Mouse (Mus musculus): ENCODE data around the gene Col27a1. TPM values are rescaled to one million over a fixed set of nuclear protein-coding genes. Genes with fewer than 3 reads are reported as not detected.
A peak's percentile ranks its signal among the peaks of the same experiment; 100 is the strongest.

Col27a1 gene
- polyA plus RNA-seq, 1 experiment from 2014 or later, result 1.5 TPM

DNA sequence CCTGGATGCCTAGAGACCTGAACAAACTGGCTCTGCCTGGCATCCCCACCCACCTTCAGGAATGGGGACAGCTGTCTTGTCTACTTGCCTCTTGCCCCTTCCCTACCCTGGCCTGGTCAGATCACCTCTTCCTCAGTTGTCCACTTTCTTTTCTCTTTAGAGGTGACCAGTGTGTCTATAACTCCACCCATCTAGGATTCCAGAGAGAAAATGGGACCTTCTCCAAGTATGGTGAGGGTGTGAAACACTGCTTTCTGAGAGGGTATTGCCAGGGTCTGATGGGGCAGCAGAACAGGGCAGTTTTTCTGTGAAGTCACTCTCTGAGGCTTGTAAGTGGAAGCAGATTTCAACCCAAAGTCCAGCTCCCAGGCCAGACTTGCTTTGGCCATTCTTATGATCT is 131.5 kb downstream of the Col27a1 start:
- ATAC-seq (ENCODE audit: low read depth), result no peak

DNA sequence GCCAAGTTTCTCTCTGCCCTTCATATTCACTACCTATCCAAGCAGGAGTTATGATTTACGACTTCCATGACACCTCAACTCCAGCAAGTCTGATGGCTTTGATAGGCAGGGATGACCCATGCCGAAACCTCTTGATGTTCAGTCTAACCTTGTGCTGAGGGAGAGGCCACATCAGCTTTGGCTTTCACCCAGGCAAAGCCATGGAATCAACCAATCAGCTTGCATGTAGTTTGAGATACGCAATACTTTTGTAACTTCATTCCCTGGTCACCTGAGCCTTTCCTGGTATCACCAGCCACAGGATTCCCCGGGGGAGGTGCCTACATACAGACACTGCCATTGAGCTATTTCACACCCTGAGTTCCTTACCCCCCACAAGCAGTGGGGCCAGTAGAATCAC is 132.9 kb downstream of the Col27a1 start:
- no peak overlapping the region for H3K9ac ChIP-seq
- H3K4me2 ChIP-seq, result no peak overlapping the region
- no peak for DNase-seq
- H3K4me3 ChIP-seq (replicated peaks), result no peak overlapping the region
- no peaks in the 10 kb centered on the region for H3K36me3 ChIP-seq
- no peak for ATAC-seq (ENCODE audit: low read depth)
- H3K27ac ChIP-seq, result no peak overlapping the region
- no peaks in the 10 kb centered on the region for H3K27me3 ChIP-seq
- 70% methylated on average over 4 of the region's 4 CpGs for WGBS (ENCODE audit: insufficient replicate concordance)
- H3K4me1 ChIP-seq (replicated peaks), result no peaks in the 10 kb centered on the region
- no peaks in the 10 kb centered on the region for H3K9me3 ChIP-seq (replicated peaks)

More for the DNA sequence above, 131.5 kb downstream of the Col27a1 start:
- no peak overlapping the region for H3K27ac ChIP-seq
- no peak overlapping the region for H3K4me2 ChIP-seq
- H3K4me1 ChIP-seq (replicated peaks), result no peaks in the 10 kb centered on the region
- no peaks in the 10 kb centered on the region for H3K9me3 ChIP-seq (replicated peaks)
- no peak overlapping the region for H3K9ac ChIP-seq
- H3K36me3 ChIP-seq, result no peaks in the 10 kb centered on the region
- no peaks in the 10 kb centered on the region for H3K27me3 ChIP-seq
- no peak for DNase-seq
- H3K4me3 ChIP-seq (replicated peaks), result no peak overlapping the region

DNA sequence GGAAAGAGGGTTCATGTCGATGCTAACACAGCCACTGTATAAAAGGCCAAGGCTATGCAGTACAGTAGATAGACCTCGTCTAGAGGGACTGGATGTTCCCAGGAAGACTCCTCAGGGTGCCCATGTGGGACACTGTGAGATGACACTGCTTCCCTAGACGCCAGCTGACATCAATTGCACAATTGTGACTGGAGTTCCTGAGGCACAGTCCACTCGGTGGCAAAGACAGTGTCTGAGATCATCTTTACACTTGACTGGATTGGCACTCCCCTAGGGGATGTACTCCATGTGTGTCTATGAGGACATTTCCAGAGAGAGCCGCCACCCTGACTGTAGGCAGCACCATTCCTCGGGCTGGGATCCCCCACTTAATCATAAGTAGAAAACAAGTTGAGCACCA is 134.7 kb downstream of the Col27a1 start:
- no peaks in the 10 kb centered on the region for H3K4me1 ChIP-seq (replicated peaks)
- no peak overlapping the region for H3K9ac ChIP-seq
- no peak overlapping the region for H3K4me3 ChIP-seq (replicated peaks)
- ATAC-seq (ENCODE audit: low read depth) (no peak), DNase-seq (no peak)
- no peaks in the 10 kb centered on the region for H3K36me3 ChIP-seq
- no peaks in the 10 kb centered on the region for H3K27me3 ChIP-seq
- H3K4me2 ChIP-seq, result no peak overlapping the region
- 49% methylated on average over 6 of the region's 6 CpGs for WGBS (ENCODE audit: insufficient replicate concordance)
- no peak overlapping the region for H3K27ac ChIP-seq
- no peaks in the 10 kb centered on the region for H3K9me3 ChIP-seq (replicated peaks)

DNA sequence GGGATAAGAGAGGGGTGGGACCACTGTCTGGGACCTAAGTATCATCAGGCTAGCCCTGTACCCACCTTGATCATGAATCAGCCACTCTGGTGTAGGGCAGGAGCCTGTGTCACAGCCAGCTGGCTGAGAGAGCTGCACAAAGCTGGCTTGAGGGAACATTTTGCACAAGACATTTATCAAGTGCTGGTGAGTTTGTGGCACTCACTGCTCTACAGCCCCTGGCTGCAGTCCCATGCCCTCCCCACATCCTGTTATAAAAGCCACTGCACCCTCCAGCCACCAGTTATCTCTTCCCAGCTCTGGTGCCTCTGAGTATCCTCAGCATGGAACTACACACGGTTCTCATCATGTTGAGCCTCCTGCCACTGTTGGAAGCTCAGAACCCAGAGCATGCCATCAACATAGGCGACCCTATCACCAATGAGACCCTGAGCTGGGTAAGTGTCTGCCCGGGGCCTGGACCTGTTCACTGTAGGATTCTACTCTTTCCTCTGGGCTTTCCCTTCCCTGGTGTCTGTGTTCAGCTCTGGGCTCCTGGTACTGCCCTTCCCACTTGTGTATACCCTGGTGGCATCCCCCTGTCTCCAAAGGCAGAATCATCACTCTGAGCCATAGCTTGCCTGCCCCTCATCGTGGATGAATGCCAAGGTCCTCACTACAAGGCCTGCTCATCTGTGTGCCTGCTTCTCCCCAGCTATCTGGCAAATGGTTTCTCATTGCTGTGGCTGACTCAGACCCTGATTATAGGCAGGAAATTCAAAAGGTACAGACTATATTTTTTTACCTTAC is 142.3 kb downstream of the Col27a1 start, which contains the start of gene Orm3:
Orm3 (plus strand) TSS at position 286 of the 789 bp plus-strand sequence.
- peaks cover 6% of the 10 kb centered on the region; the same call in 1 of the 2 replicates for H3K4me1 ChIP-seq (replicated peaks)
- H3K27me3 ChIP-seq, result no peaks in the 10 kb centered on the region
- no peaks in the 10 kb centered on the region for H3K9me3 ChIP-seq (replicated peaks)
- no peak within 1 kb of the TSS for H3K4me3 ChIP-seq (replicated peaks)
- no peak within 1 kb of the TSS for H3K4me2 ChIP-seq
- ATAC-seq (ENCODE audit: low read depth), result no peak
- no peak within 1 kb of the TSS for H3K27ac ChIP-seq
- DNase-seq, result no peak
- no peak within 1 kb of the TSS for H3K9ac ChIP-seq
- 35% methylated on average over 4 of the region's 4 CpGs for WGBS (ENCODE audit: insufficient replicate concordance)
- H3K36me3 ChIP-seq, result no peaks in the 10 kb centered on the region

DNA sequence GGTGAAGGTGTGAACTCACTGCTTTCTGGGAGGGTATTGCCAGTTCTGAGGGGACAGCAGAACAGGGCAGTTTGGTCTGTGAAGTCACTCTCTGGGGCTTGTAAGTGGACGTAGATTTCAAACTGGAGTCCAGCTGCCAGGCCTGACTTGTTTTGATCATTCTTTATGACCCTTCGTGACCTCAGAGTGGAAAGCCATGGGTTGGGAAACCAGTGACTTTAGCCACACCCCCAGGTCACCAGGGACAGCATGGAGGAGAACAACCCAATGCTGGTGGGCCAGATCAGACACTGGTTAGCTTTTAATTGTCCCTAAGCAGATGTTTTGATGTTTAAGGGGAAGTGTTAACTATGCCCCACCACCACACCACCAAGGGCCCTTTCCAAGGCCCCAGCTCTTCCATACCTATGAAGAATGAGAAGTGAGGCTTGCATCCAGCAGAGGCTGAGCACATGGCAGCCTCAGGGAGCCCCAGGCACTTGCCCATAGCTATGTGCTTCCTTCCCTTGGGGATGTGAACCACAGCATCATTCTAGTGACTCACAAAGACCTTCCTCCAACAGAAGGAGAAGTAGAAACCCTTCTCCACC is 143.3 kb downstream of the Col27a1 start:
- H3K4me2 ChIP-seq, result no peak overlapping the region
- DNase-seq (no peak), ATAC-seq (ENCODE audit: low read depth) (peak; percentile 27; the same call in 1 of the 2 replicates)
- no peaks in the 10 kb centered on the region for H3K27me3 ChIP-seq
- H3K4me1 ChIP-seq (replicated peaks), result peaks cover 6% of the 10 kb centered on the region; the same call in 1 of the 2 replicates
- H3K27ac ChIP-seq, result no peak overlapping the region
- WGBS (ENCODE audit: insufficient replicate concordance), result 44% methylated on average over 2 of the region's 2 CpGs
- no peak overlapping the region for H3K9ac ChIP-seq
- H3K9me3 ChIP-seq (replicated peaks), result no peaks in the 10 kb centered on the region
- H3K36me3 ChIP-seq, result no peaks in the 10 kb centered on the region
- H3K4me3 ChIP-seq (replicated peaks), result no peak overlapping the region

DNA sequence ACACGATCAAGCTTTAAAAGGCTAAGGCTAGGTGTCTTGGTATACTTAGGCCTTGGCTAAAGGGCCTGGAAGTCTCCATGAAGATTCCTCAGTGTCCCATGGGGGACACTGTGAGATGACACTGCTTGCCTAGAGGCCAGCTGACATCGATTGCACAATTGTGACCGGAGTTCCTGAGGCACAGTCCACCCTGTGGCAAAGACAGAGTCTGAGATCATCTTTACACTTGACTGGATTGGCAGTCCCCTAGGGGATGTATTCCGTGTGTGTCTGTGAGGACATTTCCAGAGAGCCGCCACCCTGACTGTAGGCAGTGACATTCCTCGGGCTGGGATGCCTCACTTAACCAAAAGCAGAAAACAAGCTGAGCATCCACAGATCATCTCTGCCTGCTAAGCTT is 146.1 kb downstream of the Col27a1 start:
- H3K36me3 ChIP-seq, result no peaks in the 10 kb centered on the region
- H3K4me1 ChIP-seq (replicated peaks), result peaks cover 6% of the 10 kb centered on the region; the same call in 1 of the 2 replicates
- DNase-seq, result no peak
- no peak overlapping the region for H3K9ac ChIP-seq
- H3K9me3 ChIP-seq (replicated peaks), result no peaks in the 10 kb centered on the region
- no peak overlapping the region for H3K4me2 ChIP-seq
- no peak overlapping the region for H3K27ac ChIP-seq
- 71% methylated on average over 6 of the region's 6 CpGs for WGBS (ENCODE audit: insufficient replicate concordance)
- no peak overlapping the region for H3K4me3 ChIP-seq (replicated peaks)
- H3K27me3 ChIP-seq, result no peaks in the 10 kb centered on the region
- peak; percentile 28; the same call in 1 of the 2 replicates for ATAC-seq (ENCODE audit: low read depth)

DNA sequence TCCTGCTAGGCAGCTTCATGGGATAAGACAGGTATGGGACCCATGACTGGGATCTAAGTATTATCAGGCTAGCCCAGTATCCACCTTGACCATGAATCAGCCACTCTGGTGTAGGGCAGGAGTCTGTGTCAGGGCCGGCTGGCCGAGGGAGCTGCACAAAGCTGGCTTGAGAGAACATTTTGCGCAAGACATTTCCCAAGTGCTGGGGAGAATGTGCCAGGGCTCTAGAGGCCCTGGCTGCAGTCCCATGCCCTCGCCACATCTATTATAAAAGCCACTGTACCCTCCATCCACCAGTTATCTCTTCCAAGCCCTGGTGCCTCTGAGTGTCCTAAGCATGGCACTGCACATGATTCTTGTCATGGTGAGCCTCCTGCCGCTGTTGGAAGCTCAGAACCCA is 148.3 kb downstream of the Col27a1 start, which contains the start of gene Orm2:
Orm2 (plus strand) TSS at position 300 of the 400 bp plus-strand sequence.
- Histone ChIP-seq H3K4me1 (replicated peaks) (no peaks in the 10 kb centered on the region; the same call in 1 of the 2 replicates), H3K9me3 (replicated peaks) (no peaks in the 10 kb centered on the region), H3K9ac (no peak within 1 kb of the TSS), H3K4me2 (no peak within 1 kb of the TSS), H3K27me3 (no peaks in the 10 kb centered on the region), H3K36me3 (no peaks in the 10 kb centered on the region), H3K4me3 (replicated peaks) (no peak within 1 kb of the TSS), H3K27ac (no peak within 1 kb of the TSS)
- DNase-seq, result no peak
- ATAC-seq (ENCODE audit: low read depth), result no peak
- WGBS (ENCODE audit: insufficient replicate concordance), result 67% methylated on average over 5 of the region's 5 CpGs

DNA sequence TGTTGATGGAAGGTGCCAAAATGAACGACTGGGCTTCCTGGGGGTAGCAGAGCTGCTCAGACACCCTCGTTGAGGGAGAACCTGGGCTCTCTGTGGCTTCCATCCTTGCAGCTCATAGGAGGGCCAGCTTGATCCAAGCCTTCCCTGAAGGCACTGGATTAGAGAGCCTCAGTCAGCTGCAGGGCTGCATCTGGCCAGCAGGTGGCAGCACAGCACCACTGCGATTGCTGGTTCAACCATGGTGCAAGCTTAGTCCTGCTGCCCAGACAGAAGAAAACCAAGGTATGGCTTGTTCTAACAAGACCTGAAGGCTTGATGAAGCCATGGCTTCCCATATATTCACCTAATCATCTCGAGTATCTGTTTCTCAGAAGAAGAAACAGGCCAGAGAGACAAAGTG is 154.8 kb downstream of the Col27a1 start:
- H3K9me3 ChIP-seq (replicated peaks), result no peaks in the 10 kb centered on the region
- H3K27ac ChIP-seq, result no peak overlapping the region
- H3K9ac ChIP-seq, result no peak overlapping the region
- H3K4me1 ChIP-seq (replicated peaks), result peaks cover 21% of the 10 kb centered on the region
- DNase-seq (peak; percentile 64), ATAC-seq (ENCODE audit: low read depth) (0 out of 2 replicates have a peak, but pooled peaks have one; percentile 10)
- no peak overlapping the region for H3K4me3 ChIP-seq (replicated peaks)
- WGBS (ENCODE audit: insufficient replicate concordance), result 4% methylated on average over 4 of the region's 4 CpGs
- no peak overlapping the region for H3K4me2 ChIP-seq
- peaks cover 23% of the 10 kb centered on the region for H3K36me3 ChIP-seq
- no peaks in the 10 kb centered on the region for H3K27me3 ChIP-seq

DNA sequence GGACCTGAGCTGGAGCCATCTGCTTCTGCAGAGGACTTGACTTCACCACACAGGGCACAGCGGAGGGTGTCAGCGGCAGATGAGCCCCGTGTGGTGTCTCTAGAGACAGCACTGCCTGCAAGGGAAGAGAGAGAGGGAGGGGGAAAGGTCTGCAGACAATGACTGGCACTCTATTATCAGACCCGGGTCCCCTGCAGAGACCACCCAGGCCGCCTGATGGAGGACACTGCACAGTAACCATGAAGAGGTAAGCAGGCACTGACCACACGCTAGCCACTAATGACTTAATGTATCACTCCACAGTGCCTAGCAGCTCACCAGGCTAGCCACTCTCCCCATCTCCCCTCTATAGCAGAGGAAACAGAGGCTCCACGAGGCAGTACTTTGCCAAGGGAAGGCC is 157.1 kb downstream of the Col27a1 start:
- peaks cover 23% of the 10 kb centered on the region for H3K36me3 ChIP-seq
- 0 out of 2 replicates have a peak overlapping the region, but pooled peaks have one; percentile 7 for H3K27ac ChIP-seq
- no peak overlapping the region for H3K9ac ChIP-seq
- no peak overlapping the region for H3K4me3 ChIP-seq (replicated peaks)
- H3K4me1 ChIP-seq (replicated peaks), result peaks cover 44% of the 10 kb centered on the region
- no peaks in the 10 kb centered on the region for H3K9me3 ChIP-seq (replicated peaks)
- DNase-seq (no peak), ATAC-seq (ENCODE audit: low read depth) (no peak)
- H3K4me2 ChIP-seq, result no peak overlapping the region
- 73% methylated on average over 7 of the region's 7 CpGs for WGBS (ENCODE audit: insufficient replicate concordance)
- H3K27me3 ChIP-seq, result no peaks in the 10 kb centered on the region

DNA sequence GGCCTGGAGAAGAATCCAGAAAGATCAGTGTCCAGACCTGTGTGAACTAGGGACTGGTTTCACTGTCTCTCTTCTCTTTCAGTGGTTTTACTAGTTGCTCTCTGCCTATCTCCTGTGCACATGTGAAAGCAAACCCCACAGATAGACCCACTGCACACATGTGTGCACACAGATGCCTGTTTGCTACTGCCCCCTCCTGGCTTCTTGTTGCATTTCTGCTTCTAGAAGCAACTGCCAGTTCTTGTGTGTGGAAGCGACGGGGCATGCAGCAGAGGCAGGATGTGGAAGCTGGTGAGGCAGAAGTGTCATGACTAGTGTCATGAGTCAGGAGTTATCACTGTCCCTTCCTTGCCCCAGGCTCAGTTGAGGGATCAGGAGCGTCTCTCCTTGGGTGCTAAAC is 158.1 kb downstream of the Col27a1 start:
- no peak overlapping the region for H3K4me2 ChIP-seq
- 29% methylated on average over 3 of the region's 3 CpGs for WGBS (ENCODE audit: insufficient replicate concordance)
- H3K27me3 ChIP-seq, result no peaks in the 10 kb centered on the region
- H3K27ac ChIP-seq, result peak overlapping the region; percentile 99
- H3K4me1 ChIP-seq (replicated peaks), result peaks cover 54% of the 10 kb centered on the region
- H3K36me3 ChIP-seq, result peaks cover 29% of the 10 kb centered on the region
- no peak overlapping the region for H3K4me3 ChIP-seq (replicated peaks)
- no peak overlapping the region for H3K9ac ChIP-seq
- H3K9me3 ChIP-seq (replicated peaks), result no peaks in the 10 kb centered on the region
- ATAC-seq (ENCODE audit: low read depth), result no peak
- DNase-seq, result no peak

DNA sequence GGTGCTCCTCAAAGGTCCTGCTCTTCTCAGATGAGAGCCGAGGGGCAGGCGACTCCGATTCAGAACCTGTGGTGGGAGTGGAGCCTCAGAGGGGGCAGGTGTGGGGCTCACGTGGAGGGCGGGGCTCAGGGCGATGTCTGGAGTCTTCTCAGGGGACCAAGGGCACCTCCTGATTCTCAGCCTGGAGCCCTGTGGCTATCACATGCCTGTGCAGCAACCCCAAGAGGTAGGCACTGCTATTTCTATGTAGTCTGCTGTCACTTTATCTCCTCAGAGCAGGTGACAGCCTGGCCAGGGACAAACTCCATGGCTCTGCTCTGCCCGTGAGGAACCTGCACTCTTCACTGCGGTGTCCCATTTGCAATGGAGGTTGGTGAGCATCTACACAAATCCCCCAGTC is 159.6 kb downstream of the Col27a1 start:
- no peaks in the 10 kb centered on the region for H3K9me3 ChIP-seq (replicated peaks)
- WGBS (ENCODE audit: insufficient replicate concordance), result 45% methylated on average over 8 of the region's 8 CpGs
- H3K9ac ChIP-seq, result peak overlapping the region; percentile 64; the same call in 1 of the 2 replicates
- peak overlapping the region; percentile 99 for H3K27ac ChIP-seq
- H3K4me3 ChIP-seq (replicated peaks), result peak overlapping the region; percentile 14; the same call in 1 of the 2 replicates
- H3K4me1 ChIP-seq (replicated peaks), result peaks cover 63% of the 10 kb centered on the region
- no peaks in the 10 kb centered on the region for H3K27me3 ChIP-seq
- ATAC-seq (ENCODE audit: low read depth) (peak; percentile 72), DNase-seq (peak; percentile 30)
- peak overlapping the region; percentile 60 for H3K4me2 ChIP-seq
- H3K36me3 ChIP-seq, result peaks cover 37% of the 10 kb centered on the region

Data from liver, embryonic 13.5 days (tissue).